Mouse (Mus musculus): Measurements from ENCODE around the gene Rgl1.

Gene Rgl1

GRCm38 (mm10) chr1:152717329-152717728, 48.8 kb downstream of the Rgl1 start:
- no peak for DNase-seq (ENCODE audit: low spot score)

DNA sequence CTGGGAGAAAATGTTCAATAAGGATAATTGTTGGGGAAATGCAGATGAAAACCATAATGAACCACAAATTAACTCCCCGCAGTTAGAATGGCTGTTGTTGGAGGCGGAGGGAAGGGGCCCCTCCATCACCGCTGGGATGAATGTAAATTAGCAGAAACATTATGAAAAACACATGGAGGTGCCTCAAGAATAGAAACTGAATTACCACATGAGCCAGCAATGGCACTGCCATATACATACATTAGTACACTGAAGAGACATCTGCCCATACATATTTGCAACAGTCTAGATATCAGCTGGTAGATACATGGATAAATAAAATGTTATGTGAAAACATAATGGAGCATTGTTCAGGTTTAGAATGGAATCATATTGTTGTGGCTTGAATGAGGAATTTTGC, 51.7 kb downstream of the Rgl1 start:
- no peak for DNase-seq (ENCODE audit: low spot score)

GRCm38 (mm10) chr1:152713924-152714323, 52.2 kb downstream of the Rgl1 start:
- DNase-seq (ENCODE audit: low spot score) = no peak

DNA sequence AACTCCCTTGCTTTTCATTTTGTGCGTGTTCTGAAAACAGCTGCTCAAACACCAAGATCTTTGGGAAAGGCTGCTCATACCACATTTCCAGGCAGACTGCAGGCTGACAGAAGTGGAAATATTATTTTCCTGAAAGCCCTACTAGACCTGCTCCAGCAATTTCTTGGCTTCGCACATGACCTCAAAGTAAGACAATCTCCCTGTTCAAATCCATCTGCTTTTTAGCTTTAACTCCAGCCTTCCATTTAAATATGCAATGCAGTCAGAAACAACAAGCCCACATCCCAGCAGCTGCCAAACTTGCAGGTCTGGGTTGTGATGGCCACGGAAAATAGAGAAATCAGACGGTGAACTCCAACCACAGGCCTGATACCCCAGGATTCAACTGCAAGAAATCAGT, 55.1 kb downstream of the Rgl1 start:
- no peak for DNase-seq (ENCODE audit: low spot score)

GRCm38 (mm10) chr1:152707560-152707959, 58.6 kb downstream of the Rgl1 start:
- no peak for DNase-seq (ENCODE audit: low spot score)

DNA sequence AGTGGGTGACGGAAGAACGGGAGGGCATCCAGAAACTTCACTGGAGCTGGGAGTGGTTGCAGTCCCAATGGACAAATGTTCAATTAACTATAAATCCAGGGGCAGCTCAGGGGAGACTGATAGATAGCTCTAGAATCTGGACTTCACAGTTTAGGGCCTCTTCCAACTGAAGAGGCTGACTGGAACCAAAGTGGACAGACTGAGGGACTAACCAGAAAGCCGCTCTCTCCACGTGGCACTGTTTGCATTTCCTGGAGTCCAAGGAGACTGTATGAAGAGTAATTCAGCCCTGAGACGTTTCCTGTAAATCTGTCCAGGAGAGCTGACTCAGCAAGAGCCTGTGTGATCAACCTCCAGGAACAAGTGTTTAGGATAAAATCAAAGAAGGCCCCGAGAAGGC, 62.2 kb downstream of the Rgl1 start:
- DNase-seq (ENCODE audit: low spot score) = no peak

DNA sequence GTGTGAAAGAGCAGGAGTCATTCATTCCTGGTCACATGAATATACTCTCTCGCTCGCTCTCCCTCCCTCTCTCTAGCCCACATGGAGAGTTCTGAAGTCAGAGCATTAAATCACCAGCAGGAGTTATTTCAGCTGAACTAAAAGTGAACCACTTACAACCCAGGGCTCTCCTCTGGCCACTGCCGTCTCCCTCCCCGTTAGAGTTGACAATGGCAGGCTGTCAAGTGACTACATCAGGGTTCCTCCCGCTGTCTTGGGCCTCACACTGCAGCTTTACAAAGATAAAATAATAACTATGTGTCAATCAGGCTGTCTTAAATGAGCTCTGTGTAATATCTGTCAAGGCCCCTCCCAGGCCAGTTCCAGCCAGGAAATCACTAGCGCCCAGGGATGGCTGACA, 63.2 kb downstream of the Rgl1 start:
- no peak for DNase-seq (ENCODE audit: low spot score)

- no peak for DNase-seq (ENCODE audit: low spot score)
These were observed 65.1 kb downstream of the Rgl1 start for GRCm38 (mm10) chr1:152701066-152701465.

DNA sequence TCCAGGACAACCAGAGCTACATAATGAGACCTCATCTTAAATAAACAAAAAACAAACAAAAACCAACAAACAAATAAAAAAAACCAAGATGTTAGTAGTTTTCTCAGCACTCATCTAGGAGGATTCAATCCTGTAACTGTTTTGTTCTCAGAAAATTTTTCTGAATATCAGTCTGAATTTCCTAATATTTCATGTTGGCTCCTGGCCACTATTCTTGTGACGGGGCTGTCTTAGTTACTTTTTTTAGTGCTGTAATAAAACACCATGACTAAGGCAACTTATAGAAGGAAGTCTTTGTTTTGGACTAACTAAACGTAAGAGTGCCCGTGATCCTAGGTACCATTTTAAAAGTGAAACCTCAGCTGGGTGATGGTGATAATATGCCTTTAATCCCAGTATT, 68.8 kb downstream of the Rgl1 start:
- no peak for DNase-seq (ENCODE audit: low spot score)

- no peak for DNase-seq (ENCODE audit: low spot score)
These were observed 70.7 kb downstream of the Rgl1 start for GRCm38 (mm10) chr1:152695491-152695890.

- DNase-seq (ENCODE audit: low spot score) = no peak
These were observed 76.2 kb downstream of the Rgl1 start for GRCm38 (mm10) chr1:152689968-152690367.

DNA sequence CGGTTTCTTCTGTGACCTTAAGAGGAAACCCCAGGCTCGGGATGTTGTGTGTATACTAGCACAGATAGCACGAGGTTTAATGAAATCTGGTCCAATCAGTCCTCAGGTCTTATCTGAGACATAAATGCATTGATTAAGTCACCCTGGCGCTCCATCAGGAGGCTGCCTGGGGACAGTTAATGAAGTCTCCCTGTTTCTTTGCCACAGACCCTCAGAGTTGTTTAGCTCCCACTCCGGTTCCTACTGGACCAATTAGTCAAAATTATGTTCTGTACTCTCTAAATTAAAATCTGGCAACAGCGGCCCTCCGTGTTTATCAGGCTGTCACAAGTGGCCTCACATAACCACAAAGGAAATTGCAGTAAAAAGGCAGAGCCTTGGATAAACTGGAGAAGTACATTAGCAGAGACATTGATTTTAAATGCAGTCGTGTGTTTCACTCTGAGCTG, 78.4 kb downstream of the Rgl1 start:
- DNase-seq (ENCODE audit: low spot score) = no peak

DNA sequence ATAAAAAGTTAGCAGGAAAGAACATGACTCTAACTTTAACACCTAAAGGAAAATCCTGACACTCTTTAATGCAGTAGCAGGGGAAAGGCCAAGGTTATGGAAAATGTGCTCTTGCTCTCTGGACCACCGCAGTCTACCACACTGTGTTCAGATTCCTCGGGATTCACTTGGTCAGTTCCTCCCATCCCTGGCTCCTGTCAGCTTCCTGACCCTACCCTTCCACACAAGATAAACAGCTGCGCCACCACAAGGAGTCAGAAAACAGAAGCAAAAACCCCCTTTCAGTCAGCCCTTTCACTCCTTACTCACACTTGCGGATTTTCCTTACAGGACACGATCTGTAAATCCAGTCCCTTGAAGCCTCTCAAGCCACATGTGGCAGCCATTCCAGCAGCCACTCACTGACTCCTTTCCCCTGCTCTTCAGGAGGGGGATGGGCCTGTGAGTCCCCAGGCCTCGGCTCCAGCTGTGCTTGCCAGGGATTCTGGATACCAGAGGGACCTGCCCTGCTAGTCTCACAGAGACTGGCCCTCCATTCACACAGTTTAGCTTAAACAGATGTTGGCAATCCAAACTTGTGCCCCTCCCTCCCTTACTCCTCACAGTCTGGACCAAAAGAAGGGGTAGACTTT, 78.9 kb downstream of the Rgl1 start:
- no peak for DNase-seq (ENCODE audit: low spot score)

- no peak for DNase-seq (ENCODE audit: low spot score)
These were observed 80.6 kb downstream of the Rgl1 start for GRCm38 (mm10) chr1:152685531-152685930.

GRCm38 (mm10) chr1:152682368-152683194, 83.6 kb downstream of the Rgl1 start:
- no peak for DNase-seq (ENCODE audit: low spot score)

DNA sequence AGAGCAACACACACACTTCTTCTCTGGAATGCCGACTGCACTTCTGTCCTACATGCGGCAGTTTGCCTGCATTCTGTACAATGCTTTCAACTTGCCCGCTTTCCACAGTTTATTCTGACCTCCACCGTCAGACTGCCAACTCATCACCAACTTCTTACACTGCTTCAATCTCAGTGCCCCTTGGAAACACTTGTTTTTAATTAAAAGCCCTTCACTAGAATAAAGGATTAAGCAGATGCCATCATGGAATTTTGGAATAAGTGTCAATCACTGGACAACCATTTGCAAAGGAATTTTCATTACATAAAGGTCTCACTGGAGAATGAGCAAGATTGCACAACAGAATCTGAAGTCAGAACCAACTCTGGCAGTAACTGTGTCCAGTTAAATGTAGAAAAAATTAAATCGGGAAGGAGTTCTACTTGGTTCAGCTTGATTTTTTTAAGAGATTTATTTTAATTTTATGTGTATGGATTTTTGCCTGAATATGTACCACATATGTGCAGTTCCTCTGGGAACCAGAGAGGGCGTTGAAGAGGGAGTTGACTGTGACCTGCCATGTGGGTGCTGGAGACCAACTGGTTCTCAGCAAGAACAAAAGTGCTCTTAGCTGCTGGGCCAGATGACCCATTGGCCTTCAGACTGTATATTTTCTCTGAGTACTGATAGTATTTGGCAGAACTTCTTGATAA, 84.3 kb downstream of the Rgl1 start:
- no peak for DNase-seq (ENCODE audit: low spot score)

DNA sequence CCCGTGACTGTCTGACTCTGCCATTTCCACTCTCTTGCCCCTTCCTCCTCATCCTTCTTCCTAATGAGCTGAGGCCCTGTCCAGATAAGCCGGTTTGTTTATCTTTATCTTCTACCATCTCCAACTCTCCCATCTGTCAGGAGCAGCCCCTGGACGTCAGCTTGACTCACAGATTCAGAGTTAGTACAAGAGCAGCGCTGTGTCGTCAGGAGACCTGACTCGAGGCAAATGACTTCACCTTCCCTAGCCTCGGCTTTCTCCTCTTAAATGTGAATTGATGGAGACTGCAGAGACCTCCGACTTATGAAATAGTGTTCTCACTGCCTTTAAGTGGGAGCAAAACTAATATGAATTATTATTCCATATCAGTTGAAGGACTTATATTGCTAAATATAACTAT, 85.0 kb downstream of the Rgl1 start:
- no peak for DNase-seq (ENCODE audit: low spot score)

GRCm38 (mm10) chr1:152678451-152678850, 87.7 kb downstream of the Rgl1 start:
- no peak for DNase-seq (ENCODE audit: low spot score)

- no peak for DNase-seq (ENCODE audit: low spot score)
These were observed 88.5 kb downstream of the Rgl1 start for GRCm38 (mm10) chr1:152677482-152678211.

GRCm38 (mm10) chr1:152669446-152670180, 96.5 kb downstream of the Rgl1 start:
- DNase-seq (ENCODE audit: low spot score) = no peak

DNA sequence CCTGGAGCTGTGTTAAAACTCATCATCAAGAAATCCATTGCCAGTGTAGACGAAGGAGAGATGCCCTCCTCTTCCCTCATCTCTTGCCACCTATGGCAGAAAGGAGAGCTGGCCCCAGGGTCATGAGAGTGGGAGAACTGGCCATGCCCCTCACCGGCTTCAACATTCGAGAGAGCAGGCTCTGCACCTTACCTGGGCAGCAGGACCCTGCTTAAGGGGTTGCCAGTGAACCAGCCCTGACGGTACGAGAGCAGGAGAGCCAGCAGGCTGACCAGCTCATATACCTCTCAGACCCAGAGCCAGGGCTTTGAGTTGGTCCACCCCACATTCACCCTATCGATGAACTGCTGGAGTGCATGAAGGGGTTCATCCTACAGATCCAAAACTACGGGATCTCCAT, 105.7 kb downstream of the Rgl1 start:
- no peak for DNase-seq (ENCODE audit: low spot score)

DNA sequence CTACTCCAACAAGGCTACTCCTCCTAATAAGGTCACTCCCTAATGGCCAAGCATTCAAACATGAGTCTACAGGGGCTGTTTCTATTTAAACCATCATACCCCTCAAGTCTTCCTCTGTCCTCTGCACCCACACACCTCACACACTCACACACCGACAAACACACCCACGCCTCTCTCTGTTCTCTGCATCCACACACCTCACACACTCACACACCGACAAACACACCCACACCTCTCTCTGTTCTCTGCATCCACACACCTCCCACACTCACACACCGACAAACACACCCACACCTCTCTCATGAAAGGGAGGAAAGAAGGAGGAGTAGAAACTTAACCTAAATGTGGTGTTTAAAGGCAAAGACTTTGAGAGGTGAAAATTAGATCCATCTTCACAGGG, 106.2 kb downstream of the Rgl1 start:
- DNase-seq (ENCODE audit: low spot score) = no peak
